Mouse (Mus musculus) heart, embryonic 16.5 days (tissue): Measurements from ENCODE around the gene Heatr9. TPM values are rescaled to one million over a fixed set of nuclear protein-coding genes. Genes with fewer than 3 reads are reported as not detected.

Source experiments
- ATAC-seq: fragments of 200-750 bp; cut with Nextera tagmentation; replicated peaks from 2 replicates; pipeline ENCODE4 v1.8.0; 2017; ENCODE audit warnings: moderate number of reproducible peaks; ENCODE audit not compliant: insufficient read depth, low FRiP score; ENCODE audit errors: extremely low read depth
- H3K27ac ChIP-seq: fragments of 300-500 bp; sonication (generic); 2 replicates; pipeline ENCODE4 v1.5.1; 2014; ENCODE audit warnings: mild to moderate bottlenecking, low read length, control low read depth, moderate library complexity
- H3K27me3 ChIP-seq: fragments of 300-500 bp; sonication (generic); 2 replicates; pipeline ENCODE4 v1.6.1; 2014; ENCODE audit warnings: low read length, mixed read lengths; ENCODE audit not compliant: control insufficient read depth, insufficient read depth
- H3K36me3 ChIP-seq: fragments of 300-500 bp; sonication (generic); 2 replicates; pipeline ENCODE4 v1.6.1; 2014; ENCODE audit not compliant: control insufficient read depth, insufficient read depth
- H3K4me1 ChIP-seq: fragments of 300-500 bp; sonication (generic); 2 replicates; pipeline ENCODE4 v1.6.1; 2014; ENCODE audit warnings: low read length, mixed read lengths; ENCODE audit not compliant: control insufficient read depth, insufficient read depth
- H3K4me2 ChIP-seq: fragments of 300-500 bp; sonication (generic); 2 replicates; pipeline ENCODE4 v1.6.1; 2014; ENCODE audit warnings: low read depth, mild to moderate bottlenecking, control low read depth, low read length
- H3K4me3 ChIP-seq: fragments of 300-500 bp; sonication (generic); 2 replicates; pipeline ENCODE4 v1.5.1; 2014; ENCODE audit warnings: mild to moderate bottlenecking, control low read depth, low read length
- H3K9ac ChIP-seq: fragments of 300-500 bp; sonication (generic); 2 replicates; pipeline ENCODE4 v1.6.1; 2014; ENCODE audit warnings: low read length, control low read depth
- H3K9me3 ChIP-seq: fragments of 300-500 bp; sonication (generic); replicated peaks from 2 replicates; pipeline ENCODE4 v1.6.1; 2016; ENCODE audit warnings: low read length; ENCODE audit not compliant: control insufficient read depth
- WGBS: fragments of 180-500 bp; shearing (Covaris S2); extraction: QIAGEN DNeasy Blood & Tissue Kit; methylation state at CpG from one replicate; pipeline ENCODE4 v1.1.7; 2014; 5-methylcytosine and 5-hydroxymethylcytosine counted together
- polyA plus RNA-seq: library from polyadenylated mRNA; unstranded; fragments of >200 nt; fragmentation: Nextera tagmentation; extraction: Ambion mirVana; gene quantifications from 2 replicates; pipeline ENCODE4 v1.2.1, GENCODE M21; 2015

The Heatr9 gene
- polyA plus RNA-seq, 1 experiment from 2014 or later = 0.07 TPM

DNA sequence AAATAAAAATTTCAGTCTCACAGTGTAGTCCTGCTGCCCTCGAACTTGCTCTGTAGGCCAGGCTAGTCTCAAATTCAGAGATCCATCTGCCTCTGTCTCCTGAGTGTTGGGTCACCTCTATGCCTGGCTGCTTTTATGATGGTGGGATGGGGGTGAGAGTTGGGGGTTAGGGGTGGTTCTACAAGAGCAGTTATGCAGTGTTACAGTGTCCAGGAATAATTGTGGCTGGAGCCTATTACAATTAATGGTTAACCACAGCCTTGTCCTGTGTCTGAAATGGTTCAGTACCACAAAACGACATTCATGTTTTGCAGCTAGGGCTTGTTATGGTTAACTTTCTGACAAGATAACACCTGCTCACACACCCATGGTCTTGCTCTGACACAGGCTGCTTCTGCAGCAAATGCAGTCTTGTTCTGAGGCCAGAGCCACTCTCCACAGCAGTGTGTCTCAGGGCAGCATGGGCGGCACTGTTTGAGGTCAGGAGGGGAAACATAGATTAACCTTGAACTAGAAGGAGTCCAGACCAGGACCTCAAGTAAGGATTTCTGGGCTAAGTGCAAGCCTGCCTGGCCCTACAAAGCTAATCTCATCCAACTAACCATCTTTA lies 16.8 kb upstream of the Heatr9 start:
- Histone ChIP-seq H3K27me3 (no peaks in the 10 kb centered on the region), H3K27ac (no peak overlapping the region), H3K9me3 (0 out of 2 replicates have a peak, but pooled peaks cover 3% of the 10 kb centered on the region), H3K36me3 (no peaks in the 10 kb centered on the region), H3K4me3 (no peak overlapping the region), H3K4me2 (no peak overlapping the region), H3K4me1 (0 out of 2 replicates have a peak, but pooled peaks cover 3% of the 10 kb centered on the region), H3K9ac (no peak overlapping the region)
- WGBS = 72% methylated on average over 3 of the region's 3 CpGs
- ATAC-seq = no peak

DNA sequence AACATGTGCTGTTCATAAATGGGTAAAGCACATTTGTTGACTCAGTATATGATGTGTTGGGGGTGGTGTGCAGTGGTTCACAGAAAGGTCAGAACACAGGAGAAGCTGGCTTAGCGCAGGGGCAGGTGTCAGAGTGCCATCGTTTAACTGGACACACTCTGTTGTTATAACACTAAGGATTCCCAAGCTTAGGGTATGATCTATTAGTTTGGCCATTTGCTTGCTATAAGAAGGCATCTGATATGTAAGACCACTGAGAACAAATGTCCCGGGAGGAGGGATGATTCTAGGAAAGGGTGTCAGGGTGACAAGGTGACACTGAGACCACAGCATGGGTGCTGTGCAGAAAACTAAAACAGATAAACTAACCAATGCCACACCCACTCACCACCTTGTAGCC lies 14.9 kb upstream of the Heatr9 start:
- no peak for ATAC-seq
- Histone ChIP-seq H3K27ac (no peak overlapping the region), H3K36me3 (no peaks in the 10 kb centered on the region), H3K27me3 (no peaks in the 10 kb centered on the region), H3K4me1 (0 out of 2 replicates have a peak, but pooled peaks cover 3% of the 10 kb centered on the region), H3K4me2 (no peak overlapping the region), H3K9ac (no peak overlapping the region), H3K9me3 (no peaks in the 10 kb centered on the region), H3K4me3 (no peak overlapping the region)
- WGBS = 68% methylated on average over 3 of the region's 3 CpGs

- H3K4me3 ChIP-seq = no peak overlapping the region
- WGBS = 35% methylated on average over 13 of the region's 13 CpGs
- H3K36me3 ChIP-seq = no peaks in the 10 kb centered on the region
- no peak overlapping the region; the same call in 1 of the 2 replicates for H3K27ac ChIP-seq
- ATAC-seq = peak; percentile 81; the same call in 1 of the 2 replicates
- no peaks in the 10 kb centered on the region for H3K9me3 ChIP-seq
- no peaks in the 10 kb centered on the region for H3K27me3 ChIP-seq
- peak overlapping the region; percentile 33; the same call in 1 of the 2 replicates for H3K4me2 ChIP-seq
- no peak overlapping the region for H3K9ac ChIP-seq
- 0 out of 2 replicates have a peak, but pooled peaks cover 3% of the 10 kb centered on the region for H3K4me1 ChIP-seq
These were observed 12.8 kb upstream of the Heatr9 start for GRCm38 (mm10) chr11:83534609-83535423.

DNA sequence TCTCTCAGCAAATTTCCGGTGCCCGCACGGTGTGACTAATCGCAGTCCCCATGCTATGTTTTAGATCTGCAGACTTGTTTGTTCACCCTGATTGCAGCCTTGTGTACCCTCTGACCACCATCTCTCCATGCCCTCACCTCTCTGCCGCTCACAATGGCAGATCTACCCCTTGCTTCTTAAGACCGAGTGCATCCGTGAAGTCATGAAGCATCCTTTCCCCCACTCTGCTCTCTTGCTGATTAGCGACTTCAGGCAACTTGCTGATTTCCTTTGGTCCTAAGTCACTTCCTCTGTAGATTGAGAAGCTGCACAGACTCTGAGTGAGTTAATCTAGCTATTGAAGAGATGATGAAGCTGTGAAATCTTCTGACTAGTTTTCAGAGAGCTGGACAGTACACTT lies 12.2 kb upstream of the Heatr9 start:
- peak overlapping the region; percentile 33; the same call in 1 of the 2 replicates for H3K4me2 ChIP-seq
- 66% methylated on average over 8 of the region's 8 CpGs for WGBS
- 0 out of 2 replicates have a peak, but pooled peaks cover 3% of the 10 kb centered on the region for H3K4me1 ChIP-seq
- H3K4me3 ChIP-seq = no peak overlapping the region
- no peak for ATAC-seq
- no peaks in the 10 kb centered on the region for H3K9me3 ChIP-seq
- no peaks in the 10 kb centered on the region for H3K27me3 ChIP-seq
- H3K36me3 ChIP-seq = no peaks in the 10 kb centered on the region
- no peak overlapping the region for H3K27ac ChIP-seq
- H3K9ac ChIP-seq = no peak overlapping the region

- WGBS = 76% methylated on average over 1 of the region's 1 CpGs
- ATAC-seq = no peak
- Histone ChIP-seq H3K4me2 (no peak overlapping the region), H3K4me3 (no peak overlapping the region), H3K9ac (no peak overlapping the region), H3K36me3 (no peaks in the 10 kb centered on the region), H3K27ac (no peak overlapping the region), H3K27me3 (no peaks in the 10 kb centered on the region), H3K9me3 (no peaks in the 10 kb centered on the region), H3K4me1 (0 out of 2 replicates have a peak, but pooled peaks cover 3% of the 10 kb centered on the region)
These were observed 11.2 kb upstream of the Heatr9 start for GRCm38 (mm10) chr11:83533192-83533591.

DNA sequence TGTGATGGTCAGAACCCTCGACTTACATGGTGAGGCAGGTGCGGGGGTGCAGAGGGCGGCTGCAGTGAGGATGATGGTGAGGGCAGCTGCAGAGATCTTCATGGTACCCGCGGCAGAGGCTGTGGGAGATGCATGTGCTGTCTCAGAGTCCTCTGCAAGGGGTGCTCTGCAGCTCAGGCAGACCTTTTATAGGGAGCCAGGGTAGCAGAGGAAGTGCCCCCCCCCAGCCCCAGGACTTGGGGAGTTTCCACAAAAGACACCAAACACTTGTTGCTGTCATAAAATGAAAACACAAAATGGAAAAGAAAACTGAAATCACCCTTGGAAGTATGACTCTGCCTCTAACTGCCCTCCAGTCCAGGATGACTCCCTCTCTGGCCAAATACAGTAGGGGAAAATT lies 8.4 kb upstream of the Heatr9 start, which contains the start of gene Ccl5:
Gene Ccl5, minus strand, starts transcription at position 159 of the 400 bp plus-strand sequence.
- no peaks in the 10 kb centered on the region for H3K36me3 ChIP-seq
- no peaks in the 10 kb centered on the region for H3K9me3 ChIP-seq
- no peak within 1 kb of the TSS for H3K4me3 ChIP-seq
- no peaks in the 10 kb centered on the region for H3K27me3 ChIP-seq
- no peak within 1 kb of the TSS for H3K27ac ChIP-seq
- ATAC-seq = no peak
- no peak within 1 kb of the TSS for H3K4me2 ChIP-seq
- no peak within 1 kb of the TSS for H3K9ac ChIP-seq
- 78% methylated on average over 5 of the region's 5 CpGs for WGBS
- H3K4me1 ChIP-seq = 0 out of 2 replicates have a peak, but pooled peaks cover 3% of the 10 kb centered on the region

DNA sequence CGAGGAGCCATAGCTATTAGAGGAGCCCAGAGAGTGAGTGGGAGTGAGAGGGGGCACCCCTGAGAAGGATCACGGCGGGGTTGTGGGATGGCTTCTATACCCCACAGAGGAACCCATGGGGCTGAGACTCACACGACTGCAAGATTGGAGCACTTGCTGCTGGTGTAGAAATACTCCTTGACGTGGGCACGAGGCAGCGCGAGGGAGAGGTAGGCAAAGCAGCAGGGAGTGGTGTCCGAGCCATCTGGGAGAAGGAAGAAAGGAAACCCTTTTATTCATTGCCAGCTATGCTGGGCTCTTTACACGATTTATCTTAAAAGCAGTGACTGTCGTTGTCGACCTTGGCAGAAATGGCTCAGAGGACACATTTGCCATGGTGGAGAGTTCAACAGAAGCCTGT lies 7.0 kb upstream of the Heatr9 start:
- 62% methylated on average over 12 of the region's 12 CpGs for WGBS
- no peaks in the 10 kb centered on the region for H3K9me3 ChIP-seq
- H3K27ac ChIP-seq = no peak overlapping the region
- H3K4me2 ChIP-seq = no peak overlapping the region
- H3K9ac ChIP-seq = no peak overlapping the region
- no peaks in the 10 kb centered on the region for H3K27me3 ChIP-seq
- no peaks in the 10 kb centered on the region for H3K4me1 ChIP-seq
- ATAC-seq = no peak
- H3K36me3 ChIP-seq = no peaks in the 10 kb centered on the region
- no peak overlapping the region for H3K4me3 ChIP-seq

- Histone ChIP-seq H3K9ac (no peak overlapping the region), H3K4me1 (no peaks in the 10 kb centered on the region), H3K27me3 (no peaks in the 10 kb centered on the region; the same call in 1 of the 2 replicates), H3K4me3 (no peak overlapping the region), H3K36me3 (no peaks in the 10 kb centered on the region), H3K9me3 (no peaks in the 10 kb centered on the region), H3K27ac (no peak overlapping the region), H3K4me2 (no peak overlapping the region)
- WGBS = 78% methylated on average over 6 of the region's 6 CpGs
- ATAC-seq = no peak
These were observed 3.6 kb downstream of the Heatr9 start for GRCm38 (mm10) chr11:83518371-83518770.

DNA sequence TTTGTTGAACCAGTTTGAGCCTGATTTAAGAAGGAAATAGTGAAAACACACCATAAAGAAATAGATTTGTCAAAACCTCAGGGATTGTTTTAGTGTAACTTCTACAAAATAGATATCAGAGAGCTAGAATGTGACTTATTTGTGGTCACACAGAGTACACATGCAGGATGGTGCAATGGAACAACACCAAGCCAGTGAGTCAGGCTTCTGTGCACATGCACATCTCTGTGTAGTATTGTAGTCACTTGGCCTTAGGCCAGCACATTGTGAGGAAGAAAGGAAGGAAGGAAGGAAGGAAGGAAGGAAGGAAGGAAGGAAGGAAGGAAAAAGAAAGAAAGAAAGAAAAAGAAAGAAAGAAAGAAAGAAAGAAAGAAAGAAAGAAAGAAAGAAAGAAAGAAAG lies 4.8 kb downstream of the Heatr9 start:
- Histone ChIP-seq H3K36me3 (no peaks in the 10 kb centered on the region), H3K4me2 (no peak overlapping the region), H3K27ac (no peak overlapping the region), H3K27me3 (no peaks in the 10 kb centered on the region; the same call in 1 of the 2 replicates), H3K4me1 (no peaks in the 10 kb centered on the region), H3K4me3 (no peak overlapping the region), H3K9me3 (no peaks in the 10 kb centered on the region), H3K9ac (no peak overlapping the region)
- no peak for ATAC-seq
